Mouse (Mus musculus): ENCODE measurements around the gene Gldc.

GRCm38 (mm10) chr19:30174074-30174670 lies 1.1 kb downstream of the Gldc start:
- TF ChIP-seq CTCF (IDR thresholded peaks at IDR 0.05; ENCODE audit: control insufficient read depth, insufficient read depth, insufficient read length) (no peak), MYOD1 (IDR thresholded peaks at IDR 0.05; ENCODE audit: control insufficient read depth, insufficient read length, low read depth) (no peak), CEBPB (IDR thresholded peaks at IDR 0.05; ENCODE audit: low read depth) (no peak), USF1 (IDR thresholded peaks at IDR 0.05; ENCODE audit: low read depth) (no peak), FOSL1 (IDR thresholded peaks at IDR 0.05; ENCODE audit: insufficient read depth, low read length, poor library complexity, severe bottlenecking) (no peak), MAX (IDR thresholded peaks at IDR 0.05) (no peak)
